Mouse (Mus musculus) yolk sac, embryonic 10.5 days (tissue): ENCODE measurements around the gene Olfr338.
"Not testable (repeated sequence)": the region's sequence is repeated elsewhere in the genome, so short reads cannot be mapped to it uniquely, and the experiment has no call there.

Experiments used
- DNase-seq: peaks from one replicate; pipeline ENCODE4 v3.0.0-alpha.2; 2017; ENCODE audit warnings: low spot score

Olfr338 gene

GRCm38 (mm10) chr2:36373219-36373618 lies at the start of gene Olfr338:
Gene Olfr338 (plus strand): TSS chr2:36373519.
- no peak for DNase-seq

DNA sequence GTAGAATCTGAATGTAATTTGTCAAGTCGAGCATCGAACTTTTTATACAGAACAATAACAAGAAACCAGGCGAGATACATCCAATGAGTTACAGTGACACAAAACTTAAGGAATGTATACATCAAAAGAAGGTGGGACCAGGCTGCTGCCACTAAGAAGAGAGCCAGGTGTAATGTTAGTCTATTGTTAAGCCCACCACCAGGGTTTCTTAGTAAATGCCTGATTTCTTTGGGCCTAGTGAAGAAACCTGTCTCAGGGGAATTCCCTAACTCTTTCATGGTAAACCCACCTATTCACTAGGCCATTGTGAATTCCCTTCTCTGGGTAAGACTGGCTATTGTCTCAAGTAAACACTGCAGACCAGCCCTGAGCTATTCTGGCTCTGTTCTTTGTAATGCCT lies 41.9 kb downstream of the Olfr338 start:
- DNase-seq, result not testable (repeated sequence)

DNA sequence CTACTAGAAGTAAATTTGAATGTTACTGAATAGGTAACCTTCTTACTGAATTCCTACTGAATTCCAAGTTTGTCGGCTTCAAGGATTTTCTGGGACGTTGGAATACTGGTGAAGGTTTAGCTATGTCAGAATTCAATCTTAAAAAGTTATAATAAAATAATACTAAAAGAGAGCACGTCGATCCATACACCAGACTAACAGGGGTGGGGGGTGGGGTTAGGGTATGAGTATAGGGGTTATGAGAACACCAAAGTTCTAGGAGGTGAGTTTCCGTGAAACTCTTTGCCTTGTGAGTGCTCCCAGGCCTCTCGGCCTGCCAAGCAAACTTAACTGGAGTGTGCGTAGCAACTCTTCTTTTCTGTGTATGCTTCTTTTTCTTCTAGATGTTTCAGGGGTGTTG lies 42.3 kb downstream of the Olfr338 start:
- DNase-seq, result not testable (repeated sequence)

DNA sequence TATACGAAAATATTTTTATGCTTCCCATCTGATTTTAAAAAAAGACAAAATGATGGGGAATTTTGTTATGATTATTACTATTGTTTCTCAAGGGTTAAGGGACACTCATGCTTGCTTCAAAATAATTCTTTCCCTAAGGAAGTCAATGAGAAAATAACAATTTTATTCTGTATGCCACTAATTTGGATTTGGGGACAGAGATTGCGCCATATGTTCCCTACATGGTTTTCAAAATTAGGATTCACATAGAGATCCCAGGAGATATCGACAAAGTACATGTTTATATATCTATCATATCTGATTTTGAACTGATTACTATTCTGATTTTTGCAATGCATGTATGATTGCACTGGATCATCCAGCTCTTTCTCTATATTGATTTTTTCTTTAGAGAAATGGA lies 45.3 kb downstream of the Olfr338 start, which contains the start of gene Olfr339:
Gene Olfr339, plus strand, starts transcription at position 301 of the 400 bp plus-strand sequence.
- DNase-seq, result no peak
